Mouse (Mus musculus): ENCODE results near the gene Kat6b.
"Not testable (repeated sequence)": the region's sequence is repeated elsewhere in the genome, so short reads cannot be mapped to it uniquely, and the experiment has no call there.

Kat6b gene

DNA sequence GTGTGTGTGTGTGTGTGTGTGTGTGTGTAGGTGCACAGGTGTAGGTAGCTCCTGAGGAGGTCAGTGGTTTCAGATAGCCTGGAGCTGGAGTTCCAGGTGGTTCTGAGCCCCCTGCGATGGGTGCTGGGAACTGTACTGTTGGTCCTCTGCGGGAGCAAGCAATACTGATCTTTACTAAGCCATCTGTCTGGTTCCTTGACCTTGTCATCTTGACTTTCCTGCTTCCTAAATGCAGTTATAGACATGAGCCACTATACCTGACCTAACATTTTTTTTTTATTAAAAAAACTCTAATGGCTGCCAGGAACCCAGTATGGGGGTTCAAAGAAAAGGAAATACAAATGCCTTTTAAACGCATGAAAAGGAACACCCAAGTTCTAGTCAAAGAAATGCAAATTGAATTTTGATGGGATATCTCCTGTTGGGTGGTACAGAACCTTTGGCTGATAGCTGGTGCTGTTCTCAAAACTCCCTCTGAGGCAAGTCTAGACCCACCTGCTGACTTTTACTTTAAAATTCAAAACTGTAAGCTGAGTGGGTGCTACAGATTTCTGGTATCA is 4.8 kb downstream of the Kat6b start:
- DNase-seq, result no peak

DNA sequence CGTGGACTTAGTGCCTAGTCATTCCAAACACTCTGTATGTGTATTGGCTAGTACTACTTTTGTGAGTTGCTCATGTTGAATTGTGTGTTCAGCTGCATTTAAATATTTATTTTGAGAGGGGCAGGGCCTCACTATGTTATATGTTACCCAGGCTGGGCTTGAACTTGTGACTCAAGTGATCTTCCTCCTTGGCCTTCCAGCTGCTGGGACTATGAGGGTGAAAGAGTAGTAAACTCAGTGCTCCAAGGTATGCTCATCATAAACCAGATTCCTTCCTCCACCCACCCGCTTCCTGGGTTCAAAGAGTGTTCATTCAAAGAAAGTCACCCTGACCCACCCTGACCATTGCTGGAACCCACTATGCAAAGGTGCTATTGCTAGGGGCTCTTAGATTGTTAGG is 5.9 kb downstream of the Kat6b start:
- not testable (repeated sequence) for DNase-seq

DNA sequence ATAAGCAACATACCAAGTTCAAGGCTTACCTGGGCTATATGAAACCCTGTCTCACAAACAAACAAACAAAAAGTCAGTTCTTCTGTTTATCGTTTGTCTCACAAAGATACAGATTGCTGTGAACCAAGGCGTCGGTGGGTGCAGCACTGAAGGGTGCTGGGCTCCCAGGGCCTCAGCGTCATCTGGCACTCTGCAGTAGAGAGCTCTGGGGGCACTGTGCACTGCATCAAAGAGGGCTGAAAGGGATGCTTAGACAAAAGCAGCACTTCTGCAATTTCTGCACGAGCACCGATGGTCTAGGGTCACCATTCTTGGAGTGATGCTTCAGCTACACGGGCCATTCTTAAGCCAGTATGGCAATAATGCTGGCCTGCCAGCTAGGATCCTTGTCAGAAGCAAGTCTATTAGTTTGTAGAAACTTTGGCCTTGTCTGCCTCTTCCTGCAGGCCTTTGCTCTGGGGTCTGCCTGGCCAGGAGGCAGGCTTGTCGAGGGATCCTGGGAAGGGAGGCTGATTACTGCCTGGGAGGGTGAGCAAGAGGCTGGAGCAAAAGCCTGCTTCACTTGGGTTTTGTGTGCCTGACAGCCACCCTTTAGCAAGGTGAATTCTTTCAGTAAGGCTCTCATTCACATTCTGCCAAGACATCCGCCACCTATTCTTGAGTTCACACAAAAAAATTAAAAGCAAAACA is 7.3 kb downstream of the Kat6b start:
- not testable (repeated sequence) for DNase-seq

DNA sequence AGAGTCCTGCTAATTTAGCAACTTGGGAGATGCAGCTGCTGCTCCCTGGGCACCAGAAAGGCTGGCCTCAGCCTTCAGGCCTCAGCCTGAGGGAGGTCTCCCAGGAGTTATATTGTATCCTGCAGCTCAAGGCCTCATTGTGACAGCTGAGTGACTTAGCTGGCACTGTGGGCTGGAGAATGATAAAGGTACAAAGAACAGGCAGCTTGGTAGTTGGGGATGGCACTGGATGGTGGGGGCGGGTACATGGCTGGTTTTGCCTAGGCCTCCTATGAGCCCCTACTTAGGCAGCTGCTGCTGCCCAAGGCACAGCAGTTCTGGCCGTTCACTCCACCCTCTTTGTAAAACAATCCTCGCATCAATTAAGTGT is 7.9 kb downstream of the Kat6b start:
- no peak for DNase-seq

DNA sequence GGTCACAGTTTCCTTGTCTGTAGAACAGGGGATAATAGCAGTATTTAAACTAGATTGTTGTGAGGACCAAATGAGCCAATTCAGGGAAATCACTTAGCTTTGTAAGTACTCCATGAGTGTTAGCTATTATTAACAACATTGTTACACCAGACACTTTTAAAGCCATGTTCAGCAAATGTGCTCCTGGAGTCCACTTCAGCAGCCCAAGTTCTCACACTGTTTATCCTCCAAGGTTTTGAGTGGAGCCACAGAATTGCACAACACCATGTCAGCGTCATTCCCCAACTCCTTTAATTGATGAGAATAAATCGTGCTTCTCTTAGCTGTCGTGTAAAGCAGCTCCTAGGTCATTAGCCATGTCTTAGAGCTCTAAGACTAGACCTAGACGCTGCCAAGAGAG is 8.9 kb downstream of the Kat6b start:
- DNase-seq, result no peak

DNA sequence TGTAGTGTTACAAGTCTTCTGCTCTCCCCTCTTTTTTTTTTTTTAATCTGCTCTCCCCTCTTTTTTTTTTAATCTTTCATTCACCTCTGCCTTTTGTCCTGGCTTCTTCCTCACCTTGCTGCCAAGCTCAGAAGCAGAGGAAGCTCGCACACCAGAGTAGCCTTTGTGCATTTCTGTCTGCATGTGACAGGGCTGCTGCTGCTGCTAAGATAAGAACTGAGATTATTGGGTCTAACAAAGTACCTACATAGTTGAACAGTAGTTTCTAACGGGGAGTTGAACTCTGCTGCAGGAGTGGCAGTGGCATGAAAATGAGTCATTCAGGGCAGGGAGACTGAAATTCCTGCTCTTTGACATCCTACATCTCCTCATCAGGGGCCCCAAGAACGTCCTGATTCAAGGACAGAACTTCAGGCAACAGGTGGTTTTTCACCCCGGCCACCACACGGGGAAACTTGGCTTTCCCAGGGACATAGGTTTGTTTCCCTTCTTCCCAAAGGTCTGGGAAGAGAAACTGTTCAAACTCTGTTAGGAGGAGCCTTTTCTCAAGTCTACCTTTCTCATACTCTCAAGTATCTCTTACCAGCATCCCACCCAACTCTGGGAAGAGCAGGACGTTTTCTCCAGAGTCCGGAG is 17.2 kb downstream of the Kat6b start:
- peak; percentile 34 to 53 for DNase-seq

DNA sequence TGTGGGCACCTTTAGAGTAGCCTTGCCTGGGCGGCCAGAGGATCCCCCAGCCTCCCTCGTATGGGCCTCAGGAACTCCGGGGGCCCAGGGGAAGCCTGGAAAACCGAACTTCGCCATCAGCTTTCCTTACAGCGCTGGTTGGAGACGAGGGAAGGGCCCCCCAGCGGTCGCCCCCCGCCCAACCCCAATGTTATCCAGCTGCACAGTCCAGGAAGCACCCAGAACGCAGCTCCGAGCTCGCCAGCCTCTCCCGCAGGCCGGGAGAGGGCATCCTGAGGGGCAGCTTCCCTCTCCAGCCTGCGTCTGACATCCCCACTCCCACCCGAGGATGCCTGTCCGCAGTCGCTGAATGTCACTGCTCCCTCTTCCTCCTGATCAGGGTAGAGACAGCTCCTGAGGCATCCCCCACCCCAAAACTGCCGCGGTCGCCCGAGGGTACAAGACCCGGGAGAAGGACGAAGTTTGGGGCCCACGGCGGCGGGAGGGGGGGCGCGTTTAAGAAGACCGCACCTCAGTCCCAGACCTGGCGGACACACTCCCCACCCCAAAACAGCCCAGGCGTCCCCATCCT is 17.9 kb downstream of the Kat6b start:
- peak; percentile 76 to 80 for DNase-seq

DNA sequence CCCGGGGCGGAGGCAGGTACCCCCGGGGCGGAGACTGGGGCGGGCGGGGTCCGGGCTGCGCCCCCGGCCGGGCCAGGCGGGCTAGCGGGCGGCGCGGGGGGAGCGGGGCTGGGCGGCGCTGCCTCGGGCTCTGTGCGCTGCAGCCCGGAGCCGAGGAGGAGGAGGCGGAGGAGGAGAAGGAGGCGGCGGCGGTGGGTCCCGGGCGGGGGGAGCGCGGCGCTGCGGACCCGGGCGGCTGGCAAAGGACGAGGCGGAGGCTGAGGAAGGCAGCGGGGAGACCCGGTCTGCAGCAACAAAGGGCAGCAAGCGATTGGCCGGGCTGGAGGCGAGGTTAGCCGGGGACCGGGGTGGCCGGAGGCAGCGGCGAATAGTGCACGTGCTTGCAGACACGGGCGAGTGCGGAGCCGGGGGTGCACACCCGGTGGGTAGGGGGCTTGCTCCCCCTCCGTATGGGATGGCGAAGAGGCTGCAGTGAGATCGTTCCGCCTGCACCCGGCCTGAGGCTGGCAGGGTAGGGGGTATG is 18.5 kb downstream of the Kat6b start:
- DNase-seq, result peak; percentile 90 to 91

DNA sequence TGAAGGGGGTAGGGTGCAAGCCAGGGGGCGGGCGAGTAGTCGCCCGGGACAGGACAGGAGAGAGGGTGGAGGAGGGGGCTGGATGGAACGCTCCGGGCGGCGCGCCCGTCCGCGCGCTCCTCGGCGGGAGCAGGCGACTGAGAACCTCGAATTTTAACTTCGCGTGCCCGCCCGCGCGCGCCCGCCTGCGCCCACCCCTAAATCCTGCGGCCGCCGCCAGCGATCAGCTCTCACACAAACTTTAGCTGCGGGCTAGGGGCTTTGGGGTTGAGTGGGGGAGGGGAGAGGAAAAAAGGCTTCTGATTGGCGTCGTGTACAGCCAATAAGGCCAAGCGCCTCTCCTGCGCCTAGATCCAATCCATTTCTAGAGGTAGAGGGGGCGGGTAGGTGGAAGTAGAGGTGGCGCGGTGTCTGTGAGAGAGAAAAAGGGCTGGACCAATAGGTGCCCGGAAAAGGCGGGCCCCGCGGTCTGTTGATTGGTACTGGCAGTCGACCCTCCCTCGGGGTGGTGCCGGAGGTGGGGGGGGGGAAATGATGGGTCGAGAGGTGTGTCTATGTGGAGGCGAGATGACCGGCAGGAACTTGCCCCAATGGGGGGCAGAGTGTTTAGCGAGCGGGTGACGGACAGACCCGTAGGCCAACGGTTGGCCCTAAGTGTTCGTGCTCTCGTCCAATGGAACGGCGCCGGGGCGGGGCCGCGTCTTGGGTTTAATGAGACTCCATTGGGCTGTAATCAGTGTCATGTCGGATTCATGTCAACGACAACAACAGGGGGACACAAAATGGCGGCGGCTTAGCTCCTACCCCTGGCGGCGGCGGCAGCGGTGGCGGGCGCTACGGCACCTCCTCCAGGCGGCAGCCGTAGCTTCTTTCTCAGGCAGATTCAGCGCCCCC is 19.2 kb downstream of the Kat6b start:
- peak; percentile 100 for DNase-seq

DNA sequence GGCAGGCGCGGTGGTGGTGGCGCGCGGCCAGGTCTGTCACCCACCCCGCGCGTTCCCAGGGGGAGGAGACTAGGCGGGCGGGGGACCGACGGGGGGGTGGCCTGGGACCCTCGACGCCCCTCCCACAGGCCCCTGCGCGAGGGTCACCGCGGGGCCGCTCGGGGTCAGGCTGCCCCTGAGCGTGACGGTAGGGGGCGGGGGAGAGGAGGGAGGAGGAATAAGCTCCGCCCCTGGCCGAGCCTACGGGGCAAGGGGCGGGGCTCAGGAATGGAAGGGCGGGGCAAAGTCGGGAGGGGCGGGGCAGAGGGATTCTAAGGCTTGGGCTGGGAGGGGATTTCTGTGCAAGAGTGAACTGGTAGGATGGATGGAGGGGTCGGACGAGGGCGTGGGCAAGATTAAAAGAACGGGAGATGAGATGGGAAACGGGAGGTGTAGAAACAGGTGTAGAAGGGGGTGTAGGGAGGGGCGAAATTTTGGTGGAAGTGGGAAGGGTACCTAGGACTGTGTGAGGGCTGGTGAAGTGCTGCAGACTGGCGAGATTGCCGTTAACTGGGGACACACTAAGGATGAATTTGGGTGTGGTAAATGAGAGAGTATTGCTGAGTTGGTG is 19.9 kb downstream of the Kat6b start:
- DNase-seq, result peak; percentile 96

DNA sequence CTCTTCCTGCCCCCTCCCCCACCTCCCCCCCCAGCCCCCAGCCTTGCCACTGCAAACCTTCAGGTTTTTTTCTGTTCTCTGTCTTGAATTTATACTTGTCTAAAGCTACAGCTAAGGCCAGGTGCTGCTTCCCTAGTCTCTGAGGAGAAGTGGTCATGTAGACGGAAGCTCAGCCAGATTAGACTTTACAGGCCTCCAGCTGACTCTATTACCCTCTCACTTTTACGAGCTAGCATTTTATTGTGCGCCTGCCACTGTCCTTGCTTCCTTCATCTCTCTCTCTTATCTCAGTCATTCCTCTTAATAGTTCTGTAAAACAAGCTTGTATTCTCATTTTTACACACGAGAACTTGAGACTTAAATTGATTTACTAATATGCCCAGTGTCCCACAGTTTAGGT is 23.8 kb downstream of the Kat6b start:
- DNase-seq, result no peak

DNA sequence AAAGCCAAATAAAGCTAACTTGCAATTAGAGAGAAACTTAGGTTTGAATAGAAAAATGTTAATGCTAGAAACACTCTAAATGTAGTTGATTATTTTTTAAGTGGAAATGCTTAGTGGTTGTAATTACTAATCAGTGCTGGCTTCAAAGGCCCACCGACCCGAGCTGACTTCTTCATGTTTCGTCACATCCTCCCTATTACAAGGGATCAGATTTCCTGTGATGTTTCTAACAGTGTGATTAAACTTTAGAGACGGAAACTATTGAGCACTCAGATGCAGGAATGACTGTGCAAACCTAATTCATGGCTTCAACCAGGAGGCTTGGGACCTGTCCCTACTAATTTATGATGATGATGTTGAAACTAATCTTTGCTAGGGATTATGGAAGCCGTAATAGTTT is 25.8 kb downstream of the Kat6b start:
- DNase-seq, result no peak

DNA sequence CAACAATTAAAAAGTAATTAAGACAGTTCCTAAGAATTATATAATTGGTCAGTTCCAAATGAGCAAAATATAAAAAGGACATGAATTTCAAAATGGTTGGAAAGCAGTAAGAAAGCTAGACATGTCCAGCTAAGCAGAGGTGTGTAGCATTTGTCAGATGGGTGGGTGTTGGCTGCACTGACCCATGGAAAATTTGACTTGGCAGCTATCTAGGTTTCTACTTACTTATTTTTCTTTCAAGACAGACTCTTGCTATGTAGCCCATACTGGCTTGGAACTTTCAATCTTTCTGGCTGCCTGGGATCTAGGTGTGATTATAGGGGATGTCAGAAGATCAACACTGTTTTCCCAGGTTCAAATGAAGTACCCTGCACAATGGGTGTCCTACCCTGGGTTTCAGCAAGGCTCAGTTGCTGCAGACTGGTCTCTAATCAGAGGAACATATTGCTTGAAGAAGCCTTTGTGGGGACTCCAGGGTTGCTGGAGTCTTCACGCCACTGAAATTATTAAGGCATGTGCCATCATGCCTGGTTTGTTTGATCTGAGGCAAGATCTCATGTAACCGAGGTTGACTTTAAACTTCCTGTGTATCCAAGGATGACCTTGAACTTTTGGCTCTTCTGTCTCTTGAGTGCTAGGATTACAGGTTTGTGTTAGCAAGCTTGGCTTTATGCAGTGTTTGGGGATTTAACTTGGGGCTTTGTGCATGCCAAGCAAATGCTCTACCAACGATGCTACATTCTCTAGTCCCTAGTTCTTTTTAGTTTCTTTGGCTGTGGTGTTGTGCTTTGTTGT is 28.1 kb downstream of the Kat6b start:
- no peak for DNase-seq

DNA sequence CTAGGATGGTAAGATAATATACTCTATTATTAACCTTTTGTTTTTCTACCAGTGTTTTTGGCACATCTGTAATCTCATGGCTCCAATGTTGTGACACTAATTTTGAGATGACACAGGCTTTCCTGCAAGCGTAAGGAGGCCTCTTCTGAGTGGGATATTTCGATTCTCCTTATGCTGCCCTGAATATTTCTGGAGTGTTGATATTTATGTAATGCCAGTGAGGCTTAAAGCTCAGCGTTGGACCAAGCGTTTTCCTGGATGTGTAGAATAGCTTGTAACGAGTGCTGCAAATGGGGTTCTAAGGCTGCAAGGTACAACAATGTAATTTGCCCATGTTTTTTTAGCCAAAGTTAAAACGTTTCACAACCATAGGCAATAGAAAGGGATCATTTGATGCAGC is 30.2 kb downstream of the Kat6b start:
- no peak for DNase-seq

DNA sequence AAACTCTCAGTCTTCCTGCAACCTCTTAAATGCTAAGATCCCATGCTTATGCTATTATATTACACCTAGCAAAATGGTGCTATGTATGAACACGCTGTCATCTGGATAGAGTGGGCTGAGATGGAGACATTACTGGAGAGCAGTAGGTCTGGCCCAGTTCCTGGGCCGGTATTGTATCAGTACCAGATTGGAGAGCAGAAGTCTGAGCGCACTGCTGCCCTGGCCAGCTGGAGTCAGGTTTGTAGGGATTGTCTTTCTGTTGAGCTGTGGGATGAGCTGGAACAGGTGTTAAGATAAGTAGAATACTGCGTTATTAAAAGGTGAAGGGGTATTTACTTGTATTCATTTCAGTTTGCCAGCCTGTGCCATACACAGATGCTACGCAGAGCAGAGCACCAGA is 34.3 kb downstream of the Kat6b start:
- peak in 1 of 2 experiments; percentile 29 for DNase-seq

DNA sequence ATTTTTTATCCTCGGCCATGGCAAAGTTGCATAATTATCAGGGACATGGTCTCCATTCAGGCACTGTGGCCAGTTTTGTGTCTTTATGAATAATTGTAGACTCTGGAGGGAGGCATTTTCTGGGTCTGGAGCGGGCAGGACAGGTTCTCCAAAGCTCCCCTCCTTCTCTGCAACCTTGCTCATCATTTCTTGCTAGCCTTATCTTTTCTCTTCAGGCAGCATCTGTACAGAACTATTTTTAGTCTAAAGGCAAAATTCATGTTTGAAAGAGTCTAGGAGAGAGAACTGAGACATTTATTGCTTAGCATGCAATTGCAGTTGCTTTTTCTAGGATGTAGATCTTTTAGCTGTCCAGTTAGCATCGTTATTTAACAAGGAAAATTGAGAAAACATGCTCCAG is 38.1 kb downstream of the Kat6b start:
- no peak for DNase-seq

DNA sequence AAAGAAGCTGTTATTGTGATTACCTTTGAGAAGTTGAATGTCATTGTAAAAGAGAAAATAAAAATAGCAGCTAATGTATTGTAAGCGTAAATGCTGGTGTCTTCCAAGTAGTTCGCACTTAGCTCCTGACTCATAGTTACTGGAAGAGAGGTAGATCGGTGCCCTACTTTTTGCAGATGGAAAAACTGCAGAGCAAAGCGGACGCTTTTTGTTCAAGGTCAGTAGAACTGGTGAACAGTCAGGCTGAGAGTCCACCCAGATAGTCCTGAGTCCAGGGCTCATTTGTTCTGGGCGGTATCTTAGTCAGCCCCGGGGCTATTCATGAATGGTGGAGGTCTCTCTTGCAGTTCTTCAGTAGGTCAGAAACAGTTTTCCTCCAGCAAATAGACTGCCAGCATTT is 39.3 kb downstream of the Kat6b start:
- DNase-seq, result no peak

DNA sequence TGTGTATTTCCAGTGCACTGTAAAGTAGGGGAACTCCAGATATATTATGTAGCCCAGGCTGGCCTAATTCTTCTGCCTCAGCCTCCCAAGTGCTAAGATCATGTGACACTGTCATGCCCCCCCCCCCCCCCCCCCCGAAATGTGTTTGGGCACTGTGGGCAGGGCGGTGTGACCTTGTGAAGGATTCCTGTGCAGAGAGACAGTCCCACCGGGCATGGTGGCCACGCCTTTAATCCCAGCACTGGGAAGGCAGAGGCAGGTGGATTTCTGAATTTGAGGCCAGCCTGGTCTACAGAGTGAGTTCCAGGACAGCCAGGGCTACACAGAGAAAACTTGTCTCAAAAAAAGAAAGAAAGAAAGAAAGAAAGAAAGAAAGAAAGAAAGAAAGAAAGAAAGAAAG is 40.3 kb downstream of the Kat6b start:
- DNase-seq, result not testable (repeated sequence)

DNA sequence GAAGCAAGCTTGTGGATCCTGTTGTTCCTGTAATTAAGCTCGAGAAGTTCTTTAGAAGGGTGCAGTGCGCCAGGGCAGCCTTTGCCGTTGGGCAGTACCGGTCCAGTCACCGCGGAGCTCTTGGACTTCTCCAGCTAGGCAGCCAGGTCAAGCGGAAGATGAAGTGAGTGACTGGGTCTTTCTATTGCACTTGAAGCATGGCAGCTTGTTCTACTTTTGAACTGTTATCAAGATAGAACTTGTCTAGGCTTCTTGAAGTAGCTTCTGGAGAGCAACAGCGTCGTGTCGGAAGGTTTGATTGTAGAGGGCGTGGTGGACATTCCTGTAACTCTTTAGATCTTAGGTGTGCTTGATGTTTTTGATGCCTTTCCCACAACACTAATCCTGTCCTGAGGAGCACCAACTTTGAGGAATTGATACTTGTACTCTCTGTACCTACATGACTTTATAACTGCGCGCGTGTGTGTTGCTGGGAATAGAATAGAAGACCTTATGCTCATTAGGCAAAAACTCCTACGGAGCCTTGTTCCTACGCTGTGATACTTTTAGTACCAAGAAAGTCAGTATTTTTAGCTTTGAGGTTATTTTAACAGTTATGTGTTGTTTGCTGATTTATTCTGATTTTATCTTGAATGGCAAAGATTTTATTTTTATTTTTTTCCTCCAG is 41.2 kb downstream of the Kat6b start:
- no peak for DNase-seq

DNA sequence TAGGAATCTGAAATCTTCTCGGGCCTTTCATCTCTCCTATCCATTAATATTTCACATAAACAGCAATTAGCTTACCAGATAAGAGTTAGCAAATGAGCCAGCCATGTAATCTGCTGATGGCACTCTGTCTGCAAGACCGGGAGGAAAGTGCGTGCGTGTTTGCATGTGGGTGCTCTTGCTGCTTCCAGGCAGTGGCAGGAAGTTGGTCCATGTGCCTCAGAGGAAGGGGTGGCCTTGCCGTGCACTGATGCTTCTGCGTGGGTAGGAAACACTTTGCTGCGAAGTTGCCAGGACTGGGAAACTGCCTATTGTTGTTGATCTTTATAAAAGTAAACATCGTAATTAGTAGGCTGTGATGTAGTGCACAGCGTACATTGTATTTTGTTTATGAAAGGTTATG is 42.0 kb downstream of the Kat6b start:
- DNase-seq, result no peak

DNA sequence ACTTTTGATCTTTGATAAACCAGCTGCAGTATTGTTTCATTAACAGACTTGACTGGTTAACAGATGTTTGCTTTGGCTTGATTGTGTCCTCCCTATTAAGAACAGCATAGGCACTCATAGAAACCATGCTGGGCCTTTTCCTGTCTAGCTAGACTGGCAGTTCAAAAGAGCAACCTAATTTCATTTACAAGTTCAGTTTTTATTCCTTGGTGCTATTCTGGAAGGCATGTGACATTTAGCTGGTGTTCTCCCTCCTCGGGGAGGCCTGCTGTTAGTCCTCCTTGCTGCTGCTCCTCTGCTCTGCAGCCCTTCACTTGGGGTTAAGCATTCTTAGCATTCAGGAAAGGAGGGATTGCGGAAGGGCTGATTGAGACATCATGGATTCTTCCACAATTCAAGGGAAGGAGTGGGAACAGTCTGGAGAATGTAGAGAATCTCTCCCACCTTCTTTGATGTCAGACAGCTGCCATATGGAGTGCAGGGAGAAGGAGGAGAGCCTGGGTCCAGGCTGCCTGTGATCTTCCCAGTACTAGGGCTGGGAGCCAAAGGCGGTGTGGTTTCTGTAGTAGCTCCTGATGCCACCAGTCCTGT is 42.7 kb downstream of the Kat6b start:
- DNase-seq, result peak; percentile 83 to 90

Data from cerebellum, postnatal 10 days (tissue).